Mouse (Mus musculus): ENCODE measurements at regions not wholly inside any gene's neighbourhood (a gene's known extent, or its start where the extent isn't known, plus 50 kb on each side); places are given as distances from the start of the nearest gene placed in this dataset.

- TF ChIP-seq CTCF (IDR thresholded peaks at IDR 0.05; ENCODE audit: insufficient read depth, low read depth, low read length): no peak
- no peak for TF ChIP-seq POLR2A (IDR thresholded peaks at IDR 0.05; ENCODE audit: insufficient read depth, low read depth, low read length)
Observed at GRCm38 (mm10) chr10:120721956-120722532, 176.9 kb downstream of the Msrb3 start.

Measured in olfactory bulb, adult 2 months (tissue).